ENCODE assay signal across 36 mouse cellular contexts in the genomic region with DNA sequence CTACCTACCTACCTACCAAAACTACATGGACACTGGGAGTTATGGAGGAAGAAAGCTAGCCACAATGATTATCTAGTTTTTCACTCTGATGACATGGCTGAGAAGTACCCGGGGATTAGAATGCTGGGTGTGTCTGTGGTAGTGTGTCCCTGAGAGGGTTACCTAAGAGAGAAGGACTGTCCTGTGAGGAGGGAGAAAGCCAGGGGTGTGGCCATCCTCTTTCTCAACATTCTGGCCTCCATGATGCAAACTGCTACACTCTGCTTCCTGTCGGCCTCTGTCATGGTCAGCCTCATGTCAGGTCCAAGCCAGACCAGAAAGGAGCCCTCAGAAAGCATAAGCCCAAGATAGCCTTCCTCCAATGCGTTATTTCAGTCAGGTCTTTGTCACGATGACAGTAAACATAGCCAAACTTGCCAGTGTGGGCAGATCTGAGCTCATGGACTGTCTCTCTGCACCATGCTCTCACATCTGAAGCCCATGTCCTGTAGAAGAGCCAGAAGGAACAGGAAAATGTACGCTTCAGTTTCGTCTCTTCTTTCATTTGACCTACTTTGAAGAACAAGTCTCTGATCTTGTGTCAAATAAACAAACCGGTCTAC. TPM values are rescaled to one million over a fixed set of nuclear protein-coding genes. Genes with fewer than 3 reads are reported as not detected.
DNase-seq lines count a peak whose midpoint lies in the region; ATAC-seq and TF ChIP-seq lines count a peak whose summit lies in the region.
"Had no signal": no experiment of that assay in that cellular context is flagged by ENCODE, and none has a peak within 500 bp of the region (broad histone marks: within the 10 kb centered on the region; RNA-seq: fewer than 3 reads in every experiment).

No protein-coding gene starts in this region.

- TF ChIP-seq CTCF in hindbrain, postnatal 0 days (IDR thresholded peaks at IDR 0.05; ENCODE audit: low read depth): no peak

- ATAC-seq in frontal cortex, adult (ENCODE audit: low TSS enrichment): peak; percentile 69
- no peak for ATAC-seq in hindbrain, postnatal 0 days
- ATAC-seq: forebrain, embryonic 14.5 days; intestine, embryonic 16.5 days; lung, postnatal 0 days; midbrain, embryonic 13.5 days had no signal

- WGBS in hindbrain, embryonic 10.5 days: 89% methylated on average over 7 of the region's 7 CpGs
- 91% methylated on average over 7 of the region's 7 CpGs for WGBS in hindbrain, postnatal 0 days

- no peaks in the 10 kb centered on the region for H3K27me3 ChIP-seq in hindbrain, embryonic 10.5 days (ENCODE audit: insufficient read depth, poor library complexity, severe bottlenecking)
- H3K27me3 ChIP-seq in hindbrain, postnatal 0 days (ENCODE audit: insufficient read depth, low read length): no peaks in the 10 kb centered on the region
- H3K27me3 ChIP-seq: CH12.LX; embryonic facial prominence, embryonic 12.5 days; hindbrain, embryonic 12.5 days; limb, embryonic 15.5 days; liver, embryonic 13.5 days; midbrain, embryonic 13.5 days; neural tube, embryonic 13.5 days; stomach, embryonic 15.5 days had no signal

- H3K9me3 ChIP-seq in hindbrain, embryonic 10.5 days: 0 out of 2 replicates have a peak, but pooled peaks cover 2% of the 10 kb centered on the region
- H3K9me3 ChIP-seq in hindbrain, postnatal 0 days (ENCODE audit: low read length): no peaks in the 10 kb centered on the region
- H3K9me3 ChIP-seq: embryonic facial prominence, embryonic 12.5 days; hindbrain, embryonic 12.5 days; limb, embryonic 10.5 days; limb, embryonic 15.5 days; stomach, embryonic 15.5 days had no signal

- no peaks in the 10 kb centered on the region for H3K36me3 ChIP-seq in hindbrain, embryonic 10.5 days
- H3K36me3 ChIP-seq in hindbrain, postnatal 0 days (ENCODE audit: insufficient read depth, low read length): no peaks in the 10 kb centered on the region
- H3K36me3 ChIP-seq: embryonic facial prominence, embryonic 12.5 days; hindbrain, embryonic 12.5 days; limb, embryonic 10.5 days; limb, embryonic 15.5 days; liver, embryonic 13.5 days; midbrain, embryonic 13.5 days; neural tube, embryonic 13.5 days; stomach, embryonic 15.5 days had no signal

- H3K4me3 ChIP-seq in hindbrain, embryonic 10.5 days: no peak overlapping the region
- H3K4me3 ChIP-seq in hindbrain, postnatal 0 days (ENCODE audit: low read length): no peak overlapping the region
- H3K4me3 ChIP-seq: embryonic facial prominence, embryonic 12.5 days; heart, adult 2 months; hindbrain, embryonic 12.5 days; limb, embryonic 10.5 days; limb, embryonic 15.5 days; liver, embryonic 13.5 days; midbrain, embryonic 13.5 days; neural tube, embryonic 13.5 days; stomach, embryonic 15.5 days had no signal

- no peak overlapping the region for H3K4me2 ChIP-seq in hindbrain, postnatal 0 days (ENCODE audit: low read depth, low read length)
- H3K4me2 ChIP-seq: embryonic facial prominence, embryonic 12.5 days; hindbrain, embryonic 12.5 days; limb, embryonic 15.5 days; liver, embryonic 13.5 days; midbrain, embryonic 13.5 days; neural tube, embryonic 13.5 days; stomach, embryonic 15.5 days had no signal

- no peak for DNase-seq in frontal cortex, postnatal 25 days (ENCODE audit: low spot score in 2 of 2)
- no peak for DNase-seq in hindbrain, embryonic 10.5 days (ENCODE audit: low spot score)
- no peak for DNase-seq in hindbrain, postnatal 0 days (ENCODE audit: low spot score)
- DNase-seq in CD4-positive helper T cell, adult 2 months (ENCODE audit: low read depth, low spot score): peak; percentile 18
- peak; percentile 25 for DNase-seq in skeletal muscle tissue, adult 2 months (ENCODE audit: low read depth, low spot score)
- DNase-seq in right cerebral cortex, postnatal 36 days (ENCODE audit: low spot score in 2 of 2): no peak
- DNase-seq: adrenal gland, postnatal 14 days; cerebellum, adult 11-12 months; cerebellum, adult 9-11 months; embryo, embryonic 11 days; gastrocnemius, postnatal 10 days; heart, adult 2 months; kidney, adult 9 months; kidney, postnatal 10 days; liver, embryonic 13.5 days; lung, adult 18-20 months; lung, postnatal 4 days had no signal

- no peak overlapping the region for H3K9ac ChIP-seq in hindbrain, postnatal 0 days (replicated peaks; ENCODE audit: low read length)
- H3K9ac ChIP-seq: embryonic facial prominence, embryonic 12.5 days; hindbrain, embryonic 12.5 days; limb, embryonic 15.5 days; liver, embryonic 13.5 days; midbrain, embryonic 13.5 days; neural tube, embryonic 13.5 days; stomach, embryonic 15.5 days had no signal

- peak overlapping the region; percentile 8; the same call in 1 of the 2 replicates for H3K27ac ChIP-seq in hindbrain, embryonic 10.5 days
- no peak overlapping the region for H3K27ac ChIP-seq in hindbrain, postnatal 0 days
- H3K27ac ChIP-seq: embryonic facial prominence, embryonic 12.5 days; heart, adult 2 months; hindbrain, embryonic 12.5 days; limb, embryonic 10.5 days; limb, embryonic 15.5 days; liver, embryonic 13.5 days; midbrain, embryonic 13.5 days; neural tube, embryonic 13.5 days; stomach, embryonic 15.5 days had no signal

- H3K4me1 ChIP-seq in hindbrain, embryonic 10.5 days (replicated peaks): peaks cover 10% of the 10 kb centered on the region
- H3K4me1 ChIP-seq in hindbrain, postnatal 0 days (ENCODE audit: insufficient read depth, low read length): peaks cover 7% of the 10 kb centered on the region; the same call in 1 of the 2 replicates
- H3K4me1 ChIP-seq: stomach, embryonic 15.5 days had no signal

RNA-seq across cellular contexts. Expression of a gene that starts 49.3 kb away (rescaled TPM):
- polyA plus RNA-seq in hindbrain, embryonic 10.5 days (2016; fragmentation: Nextera tagmentation; extraction: Ambion mirVana): 581 and 616 TPM in 2 replicates
- 203 and 253 TPM in 2 replicates for total RNA-seq in hindbrain, postnatal 0 days (2014; rRNA removed)
- 611 and 624 TPM in 2 replicates for polyA plus RNA-seq in hindbrain, postnatal 0 days (2015; fragmentation: Nextera tagmentation; extraction: Ambion mirVana)

RNA-seq across cellular contexts. Expression of a gene that starts 50.7 kb away (rescaled TPM):
- 0.42 TPM in 1 of 2 replicates, not detected in the other for polyA plus RNA-seq in hindbrain, embryonic 10.5 days (2016; fragmentation: Nextera tagmentation; extraction: Ambion mirVana)
- 1.2 and 1.3 TPM in 2 replicates for total RNA-seq in hindbrain, postnatal 0 days (2014; rRNA removed)
- 1.0 and 1.3 TPM in 2 replicates for polyA plus RNA-seq in hindbrain, postnatal 0 days (2015; fragmentation: Nextera tagmentation; extraction: Ambion mirVana)
- total RNA-seq: adrenal gland, postnatal 14 days; CH12.LX; ES-E14; gastrocnemius, postnatal 10 days; heart, adult 2 months; heart, postnatal 25 days; left cerebral cortex, postnatal 10 days; megakaryocyte-erythroid progenitor cell, adult 5-6 weeks had no signal
- polyA plus RNA-seq: embryonic facial prominence, embryonic 12.5 days; frontal cortex, adult 2 months; heart, adult 2 months; heart, embryonic 14.5 days; intestine, embryonic 16.5 days; large intestine, adult 2 months; limb, embryonic 10.5 days; limb, embryonic 15.5 days; liver, embryonic 13.5 days; lung, postnatal 0 days; neural tube, embryonic 13.5 days; stomach, embryonic 15.5 days had no signal

Comparison
In these comparisons a context has a peak if more than half of its experiments do, and no peak if none do; other contexts are left out.
1. DNase-seq: peak in CD4-positive helper T cell, adult 2 months (single experiment) and skeletal muscle tissue, adult 2 months (single experiment); none in frontal cortex, postnatal 25 days (0 of 2), hindbrain, embryonic 10.5 days (single experiment), hindbrain, postnatal 0 days (single experiment) and right cerebral cortex, postnatal 36 days (0 of 2).